Mouse (Mus musculus) liver, embryonic 14.5 days (tissue): Measurements from ENCODE around the gene Chat. TPM values are rescaled to one million over a fixed set of nuclear protein-coding genes. Genes with fewer than 3 reads are reported as not detected.

Experiments used
- ATAC-seq: fragments of 200-750 bp; cut with Nextera tagmentation; 2 replicates; pipeline ENCODE4 v1.8.0; 2017; ENCODE audit warnings: moderate number of reproducible peaks, mild to moderate bottlenecking, moderate library complexity; ENCODE audit not compliant: insufficient read depth
- DNase-seq, 3 experiments: peaks; one replicate each; pipeline ENCODE4 v3.0.0-alpha.2; 2012 to 2013; ENCODE audit warnings: low read depth in 3 of 3, low spot score in 3 of 3
- H3K27ac ChIP-seq: fragments of 300-500 bp; sonication (generic); 2 replicates; pipeline ENCODE4 v1.5.1; 2014; ENCODE audit warnings: moderate library complexity, mild to moderate bottlenecking, control low read depth, inconsistent platforms
- H3K27me3 ChIP-seq: fragments of 300-500 bp; sonication (generic); 2 replicates; pipeline ENCODE4 v1.6.1; 2014; ENCODE audit warnings: mild to moderate bottlenecking, low read length, moderate library complexity; ENCODE audit not compliant: control insufficient read depth, insufficient read depth
- H3K36me3 ChIP-seq: fragments of 300-500 bp; sonication (generic); replicated peaks from 2 replicates; pipeline ENCODE4 v1.6.1; 2014; ENCODE audit warnings: low read depth; ENCODE audit not compliant: control insufficient read depth, insufficient read depth
- H3K4me1 ChIP-seq, 2 experiments: fragments of 200-500 bp in 1 of 2; fragments of 300-500 bp in 1 of 2; sonication (generic) in 1 of 2; replicated peaks; 2 replicates each; pipeline ENCODE4 v1.6.1; 2012 to 2014; ENCODE audit warnings: antibody characterized with exemption in 1 of 2, inconsistent platforms in 1 of 2, low read length in 1 of 2; ENCODE audit not compliant: control insufficient read depth in 2 of 2, insufficient read depth in 2 of 2
- H3K4me2 ChIP-seq: fragments of 300-500 bp; sonication (generic); 2 replicates; pipeline ENCODE4 v1.6.1; 2014; ENCODE audit warnings: low read depth, mild to moderate bottlenecking, control low read depth, moderate library complexity
- H3K4me3 ChIP-seq, 2 experiments: fragments of 200-500 bp in 1 of 2; fragments of 300-500 bp in 1 of 2; sonication (generic) in 1 of 2; 2 replicates each; pipeline ENCODE4 v1.5.1; 2012 to 2014; ENCODE audit warnings: low read depth in 2 of 2, low read length in 2 of 2, mild to moderate bottlenecking in 2 of 2, control low read depth in 1 of 2, inconsistent platforms in 1 of 2, moderate library complexity in 1 of 2; ENCODE audit not compliant: insufficient read depth in 1 of 2
- H3K9ac ChIP-seq: fragments of 300-500 bp; sonication (generic); replicated peaks from 2 replicates; pipeline ENCODE4 v1.6.1; 2014; ENCODE audit warnings: mild to moderate bottlenecking, control low read depth, moderate library complexity
- H3K9me3 ChIP-seq: fragments of 300-500 bp; sonication (generic); 2 replicates; pipeline ENCODE4 v1.6.1; 2016; ENCODE audit warnings: low read length, mixed read lengths; ENCODE audit not compliant: control insufficient read depth
- CTCF ChIP-seq: IDR thresholded peaks from 2 replicates; pipeline ENCODE4 v1.5.1; 2016; ENCODE audit warnings: antibody characterized with exemption, low read depth, control low read depth
- EP300 ChIP-seq: IDR thresholded peaks from 2 replicates; pipeline ENCODE4 v1.6.1; 2016; ENCODE audit warnings: antibody characterized with exemption, low read depth
- WGBS: fragments of 180-500 bp; shearing (Covaris S2); extraction: QIAGEN DNeasy Blood & Tissue Kit; methylation state at CpG from one replicate; pipeline ENCODE4 v1.1.7; 2014; ENCODE audit not compliant: insufficient replicate concordance; 5-methylcytosine and 5-hydroxymethylcytosine counted together
- polyA plus RNA-seq, 2 experiments: library from polyadenylated mRNA; depleted of rRNA in 1 of 2; stranded (reverse) in 1 of 2; unstranded in 1 of 2; fragments of >200 nt; fragmentation: Nextera tagmentation in 1 of 2; extraction: Ambion mirVana in 1 of 2; gene quantifications; 2 replicates each; pipeline versions ENCODE4 v1.2.1 to v1.2.3; 2012 to 2014

Gene Chat
- polyA plus RNA-seq, 2 experiments = not detected

DNA sequence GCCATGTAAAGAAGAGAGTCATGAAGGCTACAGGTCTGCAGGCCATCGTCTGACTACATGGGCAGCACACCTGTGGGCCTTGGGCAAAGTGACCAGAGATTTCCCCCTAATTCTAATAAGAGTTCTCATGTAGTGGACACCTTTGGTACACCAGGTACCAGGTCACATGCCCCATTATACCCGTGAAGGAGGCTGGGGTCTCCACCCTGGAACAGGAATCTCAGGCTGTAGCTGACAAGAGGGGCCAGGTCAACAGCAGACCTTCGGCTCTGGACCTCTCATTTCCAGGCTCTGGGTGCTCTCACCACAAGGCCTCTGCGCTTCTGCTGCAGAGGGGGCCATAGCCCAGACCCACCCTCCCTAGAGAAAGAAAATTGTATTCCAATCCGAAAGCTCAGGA is 26.5 kb downstream of the Chat start:
- TF ChIP-seq EP300 = no peak
- TF ChIP-seq CTCF = no peak
- Histone ChIP-seq H3K4me3 (no peak overlapping the region), H3K4me1 (no peaks in the 10 kb centered on the region), H3K4me2 (no peak overlapping the region), H3K27ac (no peak overlapping the region), H3K9ac (no peak overlapping the region), H3K9me3 (no peaks in the 10 kb centered on the region), H3K27me3 (no peaks in the 10 kb centered on the region; the same call in 1 of the 2 replicates), H3K36me3 (no peaks in the 10 kb centered on the region)
- no peak for ATAC-seq
- DNase-seq = no peak
- WGBS = 26% methylated on average over 5 of the region's 5 CpGs

DNA sequence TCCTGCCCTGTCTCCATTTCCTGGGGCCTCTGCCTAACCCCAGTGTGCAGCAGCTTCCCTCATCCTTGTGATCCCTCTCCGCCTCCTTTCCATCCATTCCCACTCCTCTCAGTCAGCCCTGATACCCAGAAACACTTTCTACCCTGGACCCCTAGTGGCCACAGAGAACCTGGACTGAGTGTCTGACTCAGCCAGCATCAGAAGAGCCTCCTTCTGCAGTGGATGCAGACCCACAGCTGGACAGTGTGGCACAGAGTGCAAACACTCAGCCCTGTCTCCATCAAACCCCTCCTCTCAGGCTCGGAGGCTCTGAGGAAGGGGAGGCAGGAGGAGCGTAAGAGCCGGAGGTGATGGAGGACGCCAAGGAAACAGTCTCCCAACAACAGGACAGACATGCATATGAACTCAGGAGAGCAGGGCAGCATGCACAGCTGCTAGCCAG is 28.4 kb downstream of the Chat start:
- ATAC-seq = no peak

DNA sequence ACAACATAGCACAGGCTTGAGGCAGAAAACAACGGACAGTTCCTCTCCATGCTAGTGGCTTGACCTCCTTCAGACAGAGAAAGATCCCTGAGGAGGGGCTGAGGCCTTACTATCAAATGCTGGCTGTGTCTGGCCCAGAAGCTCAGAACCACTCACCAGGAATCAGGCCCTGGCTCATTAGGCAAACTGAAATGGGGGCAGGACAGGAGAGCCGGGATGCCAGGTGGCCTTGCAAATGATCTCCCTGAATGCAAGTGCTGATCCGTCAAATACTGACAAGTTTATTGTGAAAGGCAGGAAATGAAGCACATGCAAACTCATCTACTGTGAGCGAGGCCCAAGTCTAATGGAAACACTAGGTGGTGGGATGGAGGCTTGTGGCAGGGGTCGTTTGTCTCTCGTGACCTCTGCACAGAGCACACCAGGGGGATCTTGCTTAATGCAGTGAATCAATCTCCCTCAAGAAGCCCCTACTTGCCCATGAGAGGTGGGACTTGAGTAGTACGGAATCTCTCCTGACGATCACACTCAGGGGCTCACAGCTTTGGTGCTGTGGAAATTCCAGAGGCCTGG is 36.7 kb downstream of the Chat start:
- H3K4me1 ChIP-seq = no peaks in the 10 kb centered on the region
- WGBS = 35% methylated on average over 8 of the region's 8 CpGs
- DNase-seq (no peak), ATAC-seq (no peak)
- TF ChIP-seq EP300 (no peak), CTCF (no peak)
- H3K27me3 ChIP-seq = no peaks in the 10 kb centered on the region
- no peak overlapping the region for H3K9ac ChIP-seq
- H3K9me3 ChIP-seq = no peaks in the 10 kb centered on the region
- H3K36me3 ChIP-seq = no peaks in the 10 kb centered on the region
- no peak overlapping the region for H3K4me3 ChIP-seq
- H3K27ac ChIP-seq = no peak overlapping the region
- H3K4me2 ChIP-seq = no peak overlapping the region

More for the DNA sequence above, 28.4 kb downstream of the Chat start:
- Histone ChIP-seq H3K9ac (no peak overlapping the region), H3K4me3 (no peak overlapping the region), H3K36me3 (no peaks in the 10 kb centered on the region), H3K27me3 (no peaks in the 10 kb centered on the region), H3K9me3 (no peaks in the 10 kb centered on the region), H3K4me2 (no peak overlapping the region), H3K4me1 (no peaks in the 10 kb centered on the region), H3K27ac (no peak overlapping the region)
- DNase-seq = no peak
- TF ChIP-seq EP300 = no peak
- TF ChIP-seq CTCF = peak; percentile 17; the same call in 1 of the 2 replicates
- 41% methylated on average over 5 of the region's 5 CpGs for WGBS

DNA sequence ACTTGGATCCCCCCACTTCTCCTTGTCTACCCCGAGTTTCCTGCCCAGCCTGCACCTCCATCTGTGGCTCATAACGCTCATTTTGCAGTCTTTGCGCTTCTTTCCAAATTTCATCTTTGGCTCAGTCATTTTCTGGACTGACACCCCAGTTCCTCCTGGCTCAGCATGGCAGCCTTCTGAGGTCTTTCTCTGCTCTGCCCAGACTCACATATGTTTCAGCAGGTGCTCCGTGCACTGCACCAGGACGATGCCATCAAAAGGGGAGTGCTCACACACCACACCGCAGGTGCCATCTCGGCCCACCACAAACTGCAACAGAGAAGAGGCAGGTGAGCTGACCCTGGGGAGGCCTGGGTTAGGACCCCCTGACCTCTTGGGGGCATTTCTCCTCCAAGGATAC is 41.8 kb downstream of the Chat start:
- H3K9ac ChIP-seq = no peak overlapping the region
- no peak for TF ChIP-seq CTCF
- no peak for TF ChIP-seq EP300
- H3K27ac ChIP-seq = no peak overlapping the region
- WGBS = 64% methylated on average over 7 of the region's 7 CpGs
- no peaks in the 10 kb centered on the region for H3K9me3 ChIP-seq
- DNase-seq (no peak), ATAC-seq (no peak)
- no peaks in the 10 kb centered on the region for H3K36me3 ChIP-seq
- H3K27me3 ChIP-seq = no peaks in the 10 kb centered on the region
- H3K4me2 ChIP-seq = no peak overlapping the region
- H3K4me1 ChIP-seq = no peaks in the 10 kb centered on the region
- no peak overlapping the region for H3K4me3 ChIP-seq

DNA sequence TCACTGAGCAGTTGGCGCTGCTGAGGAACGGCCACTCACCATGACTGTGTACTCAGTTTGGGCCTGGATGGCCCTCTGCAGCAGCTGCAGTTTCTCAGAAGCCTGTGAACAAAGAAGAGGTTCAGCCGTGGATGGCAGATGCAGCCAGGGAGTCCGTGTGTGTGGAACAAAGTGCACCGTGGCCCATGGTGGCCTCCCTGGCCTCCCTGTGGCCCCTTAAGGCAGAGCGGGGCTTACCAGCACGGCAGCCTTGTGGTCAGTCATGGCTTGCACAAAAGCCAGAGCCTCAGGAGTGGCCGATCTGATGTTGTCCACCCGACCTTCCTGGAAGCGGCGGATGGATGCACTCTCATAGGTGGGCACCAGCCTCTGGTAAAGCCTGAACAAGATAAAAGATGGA is 47.0 kb downstream of the Chat start:
- ATAC-seq = no peak
- Histone ChIP-seq H3K9ac (no peak overlapping the region), H3K4me1 (no peaks in the 10 kb centered on the region), H3K36me3 (no peaks in the 10 kb centered on the region), H3K27me3 (no peaks in the 10 kb centered on the region), H3K9me3 (no peaks in the 10 kb centered on the region), H3K4me2 (no peak overlapping the region), H3K4me3 (no peak overlapping the region), H3K27ac (no peak overlapping the region)
- DNase-seq = no peak
- TF ChIP-seq EP300 = no peak
- 70% methylated on average over 11 of the region's 11 CpGs for WGBS
